Mouse (Mus musculus) retina, postnatal 1 day (tissue): ENCODE results near the gene C3ar1.

ENCODE experiments used
- DNase-seq: peaks from one replicate; pipeline ENCODE4 v3.0.0-alpha.2; 2012

The C3ar1 gene

GRCm38 (mm10) chr6:122855955-122856354 lies at the start of gene C3ar1:
Gene C3ar1, minus strand, starts transcription at chr6:122856161.
- DNase-seq: no peak

DNA sequence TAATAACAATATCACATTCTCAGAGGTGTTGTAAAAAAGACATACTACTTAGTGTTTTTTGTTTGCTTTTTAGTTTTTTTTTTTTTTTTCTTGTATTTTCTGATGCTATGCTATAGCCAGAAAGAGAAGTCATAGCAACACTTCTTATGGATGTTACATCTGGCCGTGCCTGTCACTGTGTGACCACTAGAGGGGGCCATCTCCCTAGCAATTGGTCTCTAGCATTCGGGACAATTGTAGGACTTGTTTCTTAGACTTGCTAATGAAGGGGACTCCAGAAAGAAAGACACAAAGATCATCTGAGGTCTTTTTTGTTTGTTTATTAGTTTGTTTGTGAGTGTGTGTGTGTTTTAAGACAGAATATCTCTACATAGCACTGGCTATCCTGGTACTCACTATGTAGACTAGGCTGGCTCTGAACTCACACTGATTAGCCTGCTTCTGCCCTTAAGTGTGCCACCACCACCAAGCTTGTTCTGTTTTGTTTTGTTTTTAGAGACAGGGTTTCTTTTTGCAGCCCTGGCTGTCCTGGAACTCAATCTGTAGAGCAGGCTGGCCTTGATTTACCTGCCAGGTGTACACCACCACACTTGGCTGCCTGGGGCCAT lies 36.6 kb upstream of the C3ar1 start:
- peak; percentile 66 for DNase-seq

DNA sequence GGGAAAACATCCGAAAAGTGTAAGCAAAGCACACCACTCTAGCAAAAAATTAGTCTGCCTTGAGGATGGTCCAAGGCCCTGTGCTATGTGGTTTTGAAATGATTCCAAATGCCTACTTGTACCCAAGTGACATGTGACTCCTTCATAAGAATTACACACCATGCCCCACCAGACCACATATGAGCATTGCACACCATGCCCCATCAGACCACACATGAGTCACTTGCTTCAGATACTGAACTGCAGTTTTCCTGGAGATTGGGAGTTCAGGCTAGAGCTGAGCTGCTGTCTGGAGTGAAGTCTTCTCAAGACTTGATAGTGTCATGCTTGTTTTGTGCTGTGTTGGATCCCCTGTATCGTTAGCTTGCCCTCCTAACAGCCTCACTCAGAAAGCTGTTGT lies 33.6 kb upstream of the C3ar1 start:
- DNase-seq: no peak

GRCm38 (mm10) chr6:122883603-122884002 lies 27.6 kb upstream of the C3ar1 start:
- DNase-seq: no peak

- DNase-seq: no peak
Measured at GRCm38 (mm10) chr6:122881287-122881686, 25.3 kb upstream of the C3ar1 start.

DNA sequence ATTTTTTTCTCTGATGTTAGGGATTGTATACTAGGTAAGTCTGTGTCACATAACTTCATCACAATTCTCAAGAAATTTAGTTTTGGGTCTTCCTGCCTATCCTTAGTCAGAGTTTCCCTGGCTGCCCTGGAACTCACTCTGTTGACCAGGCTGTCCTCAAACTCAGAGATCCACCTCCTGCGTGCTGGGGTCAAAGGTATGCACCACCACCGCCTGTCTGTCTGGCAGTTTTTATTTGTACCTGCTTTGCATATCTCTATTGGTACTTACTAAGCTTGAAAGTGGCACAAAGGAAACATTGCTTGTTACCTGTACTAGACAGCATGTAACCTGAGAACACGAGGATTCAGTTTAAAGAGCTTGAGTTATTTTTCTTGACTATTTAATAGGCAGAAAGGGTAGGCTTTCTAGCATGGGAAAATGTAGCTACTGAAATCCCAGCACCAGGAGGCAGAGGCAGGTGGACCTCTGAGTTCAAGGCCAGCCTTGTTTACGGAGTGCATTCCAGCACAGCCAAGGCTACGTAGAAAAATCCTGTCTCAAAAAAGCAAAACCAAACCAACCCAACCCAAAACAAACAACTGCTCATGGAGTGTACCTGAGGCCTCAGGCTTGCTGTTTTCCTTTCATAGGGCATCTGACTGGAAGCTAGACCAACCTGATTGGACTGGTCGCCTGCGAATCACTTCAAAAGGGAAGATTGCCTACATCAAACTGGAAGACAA lies 24.0 kb upstream of the C3ar1 start:
- DNase-seq: no peak

DNA sequence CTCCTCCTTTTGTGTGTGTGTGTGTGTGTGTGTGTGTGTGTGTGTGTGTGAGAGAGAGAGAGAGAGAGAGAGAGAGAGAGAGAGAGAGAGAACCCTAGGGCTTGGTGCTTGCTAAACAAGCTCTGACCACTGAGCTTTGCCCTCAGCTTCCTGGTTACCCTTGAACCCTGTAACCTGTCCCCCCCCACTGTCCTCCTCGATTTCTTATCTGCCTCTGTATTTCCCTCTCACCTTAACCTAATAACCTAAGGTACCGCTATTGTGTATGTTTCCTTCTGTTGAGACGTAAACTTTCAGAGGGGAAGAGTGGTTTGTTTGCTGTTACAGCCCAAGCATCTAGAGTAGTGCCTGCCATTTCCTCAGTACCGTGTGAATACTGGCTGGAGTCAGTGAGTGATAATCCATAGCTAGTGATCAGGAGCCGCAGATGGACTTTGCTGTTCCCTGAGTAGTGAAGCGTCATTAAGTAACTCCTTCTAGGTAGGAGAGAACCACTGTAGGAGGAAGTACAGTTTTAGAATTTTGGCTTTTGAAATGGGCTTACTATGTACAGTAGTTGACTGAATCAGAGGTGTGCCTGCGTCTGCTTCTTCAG lies 23.3 kb upstream of the C3ar1 start:
- no peak for DNase-seq

GRCm38 (mm10) chr6:122874720-122875389 lies 18.9 kb upstream of the C3ar1 start:
- DNase-seq: peak; percentile 80

GRCm38 (mm10) chr6:122873871-122874719 lies 18.1 kb upstream of the C3ar1 start, which contains the start of gene Necap1:
Gene Necap1, plus strand, starts transcription at chr6:122874474.
- DNase-seq: peak; percentile 97

DNA sequence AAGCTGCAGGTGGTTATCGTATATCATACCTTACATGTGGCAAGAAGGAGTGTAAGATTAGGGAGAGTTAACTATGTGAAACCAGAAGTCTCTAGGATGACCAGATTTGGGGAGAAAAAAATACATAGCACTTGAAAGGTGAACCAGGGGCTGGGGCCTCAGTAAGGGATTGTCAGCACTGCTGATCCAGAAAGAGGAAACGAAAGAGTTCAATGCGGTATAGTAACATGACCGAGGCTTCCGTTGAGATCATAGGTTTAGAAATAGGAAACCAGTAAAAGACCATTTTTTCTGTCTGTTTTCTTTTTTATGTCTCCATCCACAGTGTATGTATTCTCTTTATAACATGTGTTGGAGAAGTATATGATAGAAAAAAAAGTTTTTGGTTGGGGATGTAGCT lies 16.8 kb upstream of the C3ar1 start:
- DNase-seq: no peak

DNA sequence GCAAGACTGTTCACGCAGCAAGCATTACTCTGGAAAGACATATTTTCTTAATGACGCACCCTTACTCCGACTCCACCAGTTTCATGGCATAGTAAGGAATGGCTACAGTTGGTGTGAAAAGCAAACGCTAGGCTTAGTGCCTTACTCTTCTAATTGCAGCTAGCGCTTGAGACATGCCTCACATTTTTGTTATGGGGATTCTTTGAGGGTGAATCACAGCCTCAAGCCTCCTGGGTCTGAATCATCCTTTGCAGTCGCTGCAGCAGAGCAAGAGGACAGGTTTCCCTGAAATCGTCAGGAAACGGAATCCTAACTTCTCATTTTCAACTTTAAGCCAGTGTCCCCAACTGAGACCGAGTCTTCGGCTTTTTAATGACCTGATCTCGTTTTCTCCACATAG lies 13.9 kb upstream of the C3ar1 start:
- DNase-seq: no peak

GRCm38 (mm10) chr6:122867914-122868313 lies 12.0 kb upstream of the C3ar1 start:
- no peak for DNase-seq

DNA sequence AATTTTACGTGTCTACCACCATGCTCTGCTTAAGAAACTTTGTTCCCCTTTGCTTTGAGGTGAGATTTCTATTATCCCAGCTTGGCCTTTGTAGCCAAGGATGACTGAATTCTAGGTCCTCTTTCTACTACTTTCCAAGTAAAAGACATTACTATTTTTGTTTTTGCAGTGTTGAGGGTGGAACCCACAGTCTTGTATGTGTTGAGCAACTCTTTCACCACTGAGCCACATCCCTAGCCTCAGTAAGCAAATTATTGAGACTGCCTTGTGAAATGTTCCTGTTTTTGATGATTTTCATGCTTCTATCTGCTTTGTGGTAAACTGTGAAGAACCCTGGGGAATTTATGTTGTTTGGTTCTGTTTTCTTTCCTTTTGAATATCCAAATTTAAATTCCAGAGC lies 6.9 kb upstream of the C3ar1 start:
- no peak for DNase-seq

- no peak for DNase-seq
Measured at GRCm38 (mm10) chr6:122862434-122862833, 6.5 kb upstream of the C3ar1 start.

GRCm38 (mm10) chr6:122854552-122854951 lies 1.4 kb downstream of the C3ar1 start:
- no peak for DNase-seq

DNA sequence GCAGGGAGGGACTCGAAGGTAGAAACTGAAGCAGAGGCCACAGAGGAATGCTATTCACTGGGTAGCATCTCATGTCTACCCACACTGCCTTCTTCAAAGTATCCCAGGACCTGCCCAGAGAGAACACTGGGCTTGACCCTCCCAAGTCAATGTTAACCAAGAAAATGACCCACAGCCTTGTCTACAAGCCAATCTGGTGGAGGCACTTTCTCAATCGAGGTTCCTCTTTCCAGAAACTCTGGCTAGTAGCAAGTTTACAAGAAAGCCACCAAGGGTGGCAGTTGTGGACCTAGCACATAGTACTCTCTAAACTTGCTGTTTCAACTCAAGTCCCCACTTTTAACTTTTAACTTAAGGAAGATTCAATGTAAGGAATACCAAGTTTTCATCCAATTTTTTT lies 3.3 kb downstream of the C3ar1 start:
- DNase-seq: no peak

GRCm38 (mm10) chr6:122843759-122844158 lies 12.2 kb downstream of the C3ar1 start:
- DNase-seq: no peak

GRCm38 (mm10) chr6:122837539-122837938 lies 18.4 kb downstream of the C3ar1 start:
- no peak for DNase-seq

DNA sequence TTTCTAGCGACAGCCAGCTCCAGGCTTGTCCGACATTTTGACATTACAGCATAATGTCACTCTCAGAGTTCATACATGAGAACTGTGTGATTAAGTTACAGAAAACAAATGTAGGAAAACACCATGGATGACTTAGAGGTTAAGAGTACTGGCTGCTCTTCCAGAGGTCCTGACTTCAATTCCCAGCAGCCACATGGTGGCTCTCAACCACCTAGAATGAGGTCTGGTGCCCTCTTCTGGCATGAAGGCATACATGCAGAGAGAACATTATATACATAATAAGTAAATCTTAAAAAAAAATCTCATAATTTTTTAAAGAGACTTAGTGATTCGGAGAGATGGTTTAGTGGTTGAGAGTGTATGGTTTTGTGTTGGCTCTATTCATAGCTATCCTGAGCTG lies 19.0 kb downstream of the C3ar1 start:
- no peak for DNase-seq

- DNase-seq: peak; percentile 39
Measured at GRCm38 (mm10) chr6:122834365-122834764, 21.6 kb downstream of the C3ar1 start.

GRCm38 (mm10) chr6:122832880-122833279 lies 23.1 kb downstream of the C3ar1 start:
- no peak for DNase-seq

DNA sequence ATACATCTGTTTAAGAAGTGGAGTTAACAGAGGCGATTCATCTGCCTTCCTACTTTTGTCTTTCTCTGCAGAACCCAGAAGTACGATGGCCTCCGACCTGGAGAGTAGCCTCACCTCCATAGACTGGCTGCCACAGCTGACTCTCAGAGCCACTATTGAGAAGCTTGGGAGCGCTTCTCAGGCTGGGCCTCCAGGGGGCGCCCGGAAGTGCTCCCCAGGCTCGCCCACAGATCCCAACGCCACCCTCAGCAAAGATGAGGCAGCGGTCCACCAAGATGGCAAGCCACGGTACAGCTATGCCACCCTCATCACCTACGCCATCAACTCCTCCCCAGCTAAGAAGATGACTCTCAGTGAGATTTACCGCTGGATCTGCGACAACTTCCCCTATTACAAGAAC lies 27.9 kb downstream of the C3ar1 start:
- DNase-seq: peak; percentile 45
